Mouse (Mus musculus) layer of hippocampus, adult 9-10 months (tissue): Measurements from ENCODE around the gene St6galnac4.

Experiments used
- DNase-seq: peaks from one replicate; pipeline ENCODE4 v3.0.0; 2022; ENCODE audit warnings: low spot score

Gene St6galnac4

DNA sequence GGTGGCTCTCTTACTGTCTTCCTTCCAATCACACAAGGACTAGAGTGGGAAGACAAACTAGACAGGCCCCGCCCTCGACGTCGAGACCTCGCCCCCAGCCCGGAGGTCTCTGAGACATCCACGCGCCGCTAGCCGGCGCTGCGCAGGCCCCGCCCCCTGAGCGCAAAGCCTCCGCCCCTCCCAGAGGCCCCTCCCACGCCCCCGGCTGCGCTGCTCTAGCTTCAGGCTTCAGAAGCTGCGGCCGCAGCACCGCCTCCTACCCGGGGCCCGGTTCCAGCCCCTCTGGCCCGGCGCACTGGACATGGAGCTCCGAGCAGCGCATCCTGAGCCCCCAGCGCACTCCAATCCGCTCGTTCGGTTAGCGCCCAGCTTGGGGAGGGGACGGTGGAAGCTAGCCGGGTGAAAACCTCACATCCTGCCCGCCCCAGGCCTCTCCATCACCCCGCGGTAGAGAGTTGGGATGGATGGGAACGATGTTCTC is at the start of gene St6galnac4:
Gene St6galnac4 (plus strand): TSS at position 225 of the 481 bp plus-strand sequence.
- DNase-seq = peak; percentile 70

DNA sequence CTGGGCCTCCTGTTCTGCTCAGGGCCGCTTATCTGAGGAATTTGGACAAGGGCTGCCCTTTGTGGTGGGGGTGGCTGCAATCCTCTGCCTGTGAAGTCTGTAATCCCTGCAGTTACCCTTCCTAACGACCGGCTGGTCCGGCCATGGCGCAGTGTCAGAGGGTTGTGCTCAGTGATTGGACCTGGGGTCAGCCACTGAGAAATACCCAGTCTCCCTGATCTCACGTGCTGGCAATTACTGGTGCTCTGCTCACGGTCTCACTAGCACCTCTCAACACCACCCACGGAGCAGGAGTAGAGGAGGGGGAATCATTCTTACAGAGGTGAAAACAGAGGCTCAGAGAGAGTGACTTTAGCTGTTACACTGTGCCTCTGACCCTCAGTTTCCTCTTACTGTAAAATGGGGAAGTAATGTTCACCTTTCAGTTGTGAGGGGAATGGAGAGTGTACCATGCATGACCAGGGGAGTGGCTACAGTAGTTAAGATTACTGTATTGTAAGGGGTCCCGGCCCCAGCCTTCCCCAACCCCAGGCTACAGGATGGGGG is 49.5 kb upstream of the St6galnac4 start:
- DNase-seq = no peak

- no peak for DNase-seq
These were observed 49.0 kb upstream of the St6galnac4 start for GRCm38 (mm10) chr2:32537941-32538340.

DNA sequence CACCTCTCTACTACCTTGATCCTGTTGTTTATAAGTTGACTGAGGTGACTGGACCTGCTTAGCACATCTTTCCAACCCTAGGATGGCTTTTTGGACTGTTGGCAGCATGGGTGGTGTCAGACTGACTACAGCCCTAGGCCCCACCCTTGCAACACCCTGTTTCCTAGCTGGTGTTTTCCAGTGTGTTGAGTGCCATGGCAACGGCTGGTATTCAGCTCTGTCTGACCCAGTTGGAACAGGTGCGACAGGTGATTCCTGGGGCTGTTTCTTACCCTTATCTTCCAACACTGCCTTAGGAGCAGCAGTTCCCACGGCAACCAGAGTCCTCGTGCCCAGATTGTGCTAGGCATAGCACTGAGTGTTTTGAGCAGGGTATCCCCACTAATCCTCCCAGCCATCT is 48.4 kb upstream of the St6galnac4 start:
- no peak for DNase-seq

GRCm38 (mm10) chr2:32539452-32539981 is 47.4 kb upstream of the St6galnac4 start:
- no peak for DNase-seq

- DNase-seq = no peak
These were observed 45.5 kb upstream of the St6galnac4 start for GRCm38 (mm10) chr2:32541333-32541908.

- no peak for DNase-seq
These were observed 44.8 kb upstream of the St6galnac4 start for GRCm38 (mm10) chr2:32541986-32542573.

- DNase-seq = no peak
These were observed 43.9 kb upstream of the St6galnac4 start for GRCm38 (mm10) chr2:32543031-32543449.

DNA sequence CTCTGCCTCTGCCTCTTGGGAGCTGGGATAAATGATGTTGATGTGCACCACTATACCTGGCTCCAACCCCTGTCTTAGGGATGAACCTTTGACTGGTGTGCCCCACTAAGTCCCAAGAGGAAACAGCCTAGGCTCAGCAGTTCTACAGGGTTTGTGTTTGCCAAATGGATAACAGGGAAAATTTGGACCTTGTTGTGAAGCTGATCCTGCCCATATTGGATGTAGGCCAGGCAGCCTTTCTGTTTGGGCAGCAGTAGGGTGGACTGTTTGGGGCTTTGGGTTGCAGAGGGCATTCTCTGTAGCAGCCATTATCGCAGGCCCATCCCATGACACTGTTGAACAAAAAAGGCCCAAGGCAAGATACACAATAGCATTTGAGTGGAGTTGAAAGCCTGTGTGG is 39.9 kb upstream of the St6galnac4 start:
- no peak for DNase-seq

DNA sequence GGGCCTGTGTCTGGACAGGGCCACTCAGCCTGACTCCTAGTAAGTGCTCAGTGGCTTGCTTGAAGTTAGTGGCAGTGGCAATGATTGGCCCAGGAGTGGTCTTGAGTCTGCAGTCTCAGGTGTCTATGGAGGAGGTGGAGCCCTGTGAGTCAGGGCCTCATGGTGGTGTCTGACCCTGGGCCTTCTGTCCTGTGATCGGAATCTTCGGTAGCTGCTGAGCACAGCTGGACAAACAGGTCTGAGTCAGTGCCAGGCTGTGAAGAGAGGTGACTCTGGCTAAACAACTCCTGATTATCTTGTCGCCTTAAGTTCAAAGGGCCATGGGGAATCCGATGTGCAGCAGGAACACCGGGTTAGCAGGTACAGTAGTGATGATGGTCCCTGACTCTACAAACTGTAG is 39.5 kb upstream of the St6galnac4 start:
- no peak for DNase-seq

DNA sequence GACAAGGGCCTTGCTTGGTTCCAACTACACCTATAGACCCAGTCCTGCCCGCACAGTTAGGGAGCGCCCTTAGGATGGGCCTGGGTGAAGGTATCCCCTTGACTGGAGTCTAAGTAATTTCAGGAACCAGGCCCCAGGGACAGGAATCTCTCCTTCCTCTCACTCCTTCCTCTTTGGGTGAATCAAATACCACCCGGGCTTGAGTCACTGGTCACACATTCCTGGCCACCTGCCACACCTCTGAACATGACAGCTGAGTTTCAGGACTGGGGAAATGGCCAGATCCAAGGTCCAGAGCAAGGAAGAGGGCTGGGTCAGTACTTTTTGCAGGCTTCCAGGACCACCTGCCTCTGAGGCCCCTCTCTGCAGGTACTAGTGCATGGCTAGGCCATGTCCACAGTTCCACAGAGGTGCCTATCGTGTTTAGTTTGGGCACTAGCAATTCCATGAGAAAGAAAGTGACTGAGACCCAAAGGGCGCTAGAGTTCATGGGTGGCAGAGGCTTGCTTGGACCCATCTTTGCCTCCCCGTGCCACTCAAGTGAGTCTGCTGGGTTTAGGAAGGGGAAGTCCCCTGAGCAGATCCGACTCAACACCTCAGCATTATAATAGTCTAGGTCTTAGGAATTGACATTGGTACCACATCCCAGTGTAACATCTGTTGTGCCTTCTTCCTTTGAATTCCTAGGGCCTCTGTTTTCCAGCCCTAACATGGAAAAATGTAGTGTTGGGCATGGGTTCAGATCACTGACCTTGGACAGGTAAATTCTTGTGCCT is 38.7 kb upstream of the St6galnac4 start:
- DNase-seq = no peak

GRCm38 (mm10) chr2:32549171-32549570 is 37.7 kb upstream of the St6galnac4 start:
- DNase-seq = no peak

DNA sequence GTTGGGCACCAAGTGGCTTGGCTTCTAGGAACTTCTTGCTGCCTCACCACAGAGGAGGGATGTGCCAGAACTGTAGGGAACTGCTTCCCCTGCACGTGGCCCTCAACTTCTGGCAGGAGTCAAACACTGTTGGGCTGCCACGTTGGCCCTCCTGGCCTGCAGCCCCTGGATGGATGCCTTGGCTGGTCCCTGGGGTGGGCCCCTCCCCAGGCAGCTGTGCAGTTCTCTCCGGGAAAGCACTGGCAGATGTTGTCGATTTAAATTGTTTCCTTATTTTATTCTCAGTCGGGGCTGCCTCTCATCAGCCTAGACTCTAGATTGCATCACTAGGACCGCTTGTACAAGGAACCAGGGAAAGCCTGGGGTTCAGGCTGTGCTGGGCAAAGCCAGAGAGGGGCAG is 37.1 kb upstream of the St6galnac4 start:
- DNase-seq = no peak

- DNase-seq = no peak
These were observed 35.7 kb upstream of the St6galnac4 start for GRCm38 (mm10) chr2:32551236-32551635.

DNA sequence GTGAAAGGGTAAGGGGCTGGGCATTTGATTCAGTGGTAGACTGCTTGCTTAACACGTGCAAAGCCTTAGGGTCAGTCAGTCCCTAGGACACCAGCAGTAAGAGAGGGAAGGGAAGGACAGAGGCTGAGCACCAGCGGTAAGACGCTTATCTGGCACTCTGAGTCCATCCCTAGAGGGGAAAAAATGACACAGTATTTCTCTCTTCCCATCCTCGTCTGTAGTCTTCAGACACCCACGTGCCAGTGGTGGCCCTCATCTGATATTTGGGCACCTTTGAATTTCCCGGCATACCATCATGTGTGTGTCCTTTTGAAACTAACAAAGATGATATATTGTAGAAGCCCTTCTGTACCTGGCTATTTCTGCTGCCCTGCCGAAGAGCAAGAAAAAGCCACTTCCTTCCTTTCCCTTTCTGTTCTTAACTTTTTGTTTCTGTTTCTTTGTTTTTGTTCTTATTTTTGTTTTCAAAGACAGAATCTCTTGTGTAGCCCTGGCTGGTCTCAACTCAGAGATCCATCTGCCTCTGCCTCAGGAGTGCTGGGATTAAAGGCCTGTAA is 33.2 kb upstream of the St6galnac4 start:
- DNase-seq = no peak

DNA sequence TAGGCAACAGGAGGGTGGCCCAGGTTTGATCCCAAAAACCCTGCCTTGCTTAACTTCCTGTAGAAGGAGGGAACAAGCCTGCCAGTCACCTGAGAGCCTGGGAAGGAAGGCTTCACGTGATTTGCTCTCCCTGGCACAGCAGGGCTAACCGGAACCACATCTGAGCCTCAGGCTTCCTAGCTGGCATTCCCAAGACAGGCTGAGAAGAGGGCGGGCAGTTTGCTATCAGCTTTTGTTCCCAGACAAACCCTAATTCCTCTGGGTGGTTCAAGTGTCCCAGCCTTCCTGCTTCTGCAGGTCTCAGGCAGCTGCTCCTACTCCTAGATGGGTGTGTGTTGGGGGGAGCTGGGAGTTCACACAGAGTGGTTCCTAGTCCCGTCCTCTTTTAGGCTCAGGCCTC is 31.4 kb upstream of the St6galnac4 start:
- DNase-seq = no peak

GRCm38 (mm10) chr2:32556019-32556418 is 30.9 kb upstream of the St6galnac4 start:
- no peak for DNase-seq

- DNase-seq = no peak
These were observed 27.3 kb upstream of the St6galnac4 start for GRCm38 (mm10) chr2:32559570-32559969.

DNA sequence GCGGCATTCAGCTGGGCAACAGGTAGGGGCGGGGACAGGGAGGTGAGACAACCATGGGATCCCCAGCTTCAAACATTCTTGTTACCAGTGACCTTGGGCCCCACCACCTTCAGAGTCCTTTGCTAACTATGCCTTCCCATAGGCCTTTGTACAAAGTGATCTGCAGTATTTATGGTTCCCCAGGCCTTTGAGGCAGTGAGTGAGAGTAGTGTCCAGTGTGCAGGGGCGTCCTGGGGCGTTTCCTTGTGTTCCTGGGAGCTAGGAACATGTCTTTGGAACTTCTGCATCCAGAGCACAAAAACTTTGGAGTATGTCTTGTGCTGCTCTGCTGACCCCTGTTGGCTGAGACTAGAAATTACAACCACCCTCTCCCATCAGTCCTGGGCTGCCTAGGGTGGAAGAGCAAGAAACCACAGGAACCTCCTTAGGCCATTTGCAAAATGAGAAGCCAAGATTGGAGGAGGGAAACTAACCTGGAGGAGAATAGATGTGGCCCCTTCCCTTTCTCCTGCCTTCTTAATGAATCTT is 20.3 kb upstream of the St6galnac4 start:
- DNase-seq = no peak

- no peak for DNase-seq
These were observed 18.7 kb upstream of the St6galnac4 start for GRCm38 (mm10) chr2:32568149-32568548.

DNA sequence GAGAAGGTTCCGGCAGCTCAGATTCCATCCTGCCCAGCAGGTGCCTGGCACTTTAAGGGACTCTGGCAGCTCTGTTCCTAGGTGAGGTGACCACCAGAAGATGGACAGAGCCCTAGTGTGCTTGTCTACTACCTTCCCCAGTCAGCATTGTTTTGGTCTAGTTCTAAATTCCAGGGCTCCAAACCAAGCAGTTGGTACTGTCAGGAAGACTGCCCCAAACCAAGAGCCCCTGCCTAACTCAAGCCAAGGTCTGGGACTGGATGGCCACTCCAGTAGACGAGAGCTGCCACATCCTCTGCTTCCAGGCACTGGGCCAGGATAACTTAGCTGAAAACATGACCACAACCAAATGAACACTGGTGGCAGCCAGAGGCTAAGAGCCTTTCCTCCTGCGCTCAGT is 18.0 kb upstream of the St6galnac4 start:
- DNase-seq = no peak
